Mouse (Mus musculus): ENCODE data around the gene Zfp831.

DNA sequence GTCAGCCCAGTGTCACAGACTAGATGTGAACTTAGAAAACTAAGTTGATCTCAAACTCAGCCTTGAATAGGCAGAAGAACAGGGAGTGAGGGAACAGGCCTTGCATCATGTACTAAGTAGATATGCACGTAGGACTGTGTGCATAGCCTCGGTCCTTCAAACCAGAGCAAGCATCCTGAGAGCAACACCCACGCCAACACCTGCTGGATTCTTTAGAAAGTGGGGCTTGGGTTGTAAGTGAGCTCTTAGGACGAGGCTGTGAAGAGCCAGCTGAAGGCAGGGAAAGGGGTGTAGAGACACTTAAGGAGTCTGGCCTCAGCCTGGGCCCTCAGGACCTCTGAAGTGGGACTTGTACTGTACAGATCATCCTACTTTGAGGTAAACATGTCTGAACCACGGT is 12.0 kb downstream of the Zfp831 start:
- no peak for TF ChIP-seq KAT2A (conservative IDR thresholded peaks at IDR 0.05; ENCODE audit: low read depth, low read length)
- no peak for TF ChIP-seq TAL1 (IDR thresholded peaks at IDR 0.05; ENCODE audit: low read length)
- TF ChIP-seq GATA1 (IDR thresholded peaks at IDR 0.05; ENCODE audit: low read depth, low read length), result no peak
- TF ChIP-seq USF2 (IDR thresholded peaks at IDR 0.05; ENCODE audit: borderline replicate concordance in 1 of 2, insufficient read depth in 1 of 2, low read depth in 1 of 2, low read length in 2 of 2), result no peak
- TF ChIP-seq CTCF (IDR thresholded peaks at IDR 0.05 in 2 of 3, conservative IDR thresholded peaks at IDR 0.05 in 1 of 3; ENCODE audit: control insufficient read depth in 1 of 3, insufficient read depth in 1 of 3, low read depth in 2 of 3, low read length in 3 of 3, poor library complexity in 1 of 3, severe bottlenecking in 1 of 3), result no peak
- no peak for TF ChIP-seq ELF1 (IDR thresholded peaks at IDR 0.05; ENCODE audit: low read depth, low read length)
- TF ChIP-seq POLR2A (IDR thresholded peaks at IDR 0.05; ENCODE audit: control insufficient read depth in 1 of 2, insufficient read depth in 1 of 2, low read depth in 1 of 2, low read length in 2 of 2, poor library complexity in 1 of 2), result no peak
- TF ChIP-seq ZC3H11A (IDR thresholded peaks at IDR 0.05; ENCODE audit: low read depth, low read length), result no peak
- no peak for TF ChIP-seq E2F4 (IDR thresholded peaks at IDR 0.05; ENCODE audit: borderline replicate concordance, low read depth, low read length)
- no peak for TF ChIP-seq EP300 (IDR thresholded peaks at IDR 0.05; ENCODE audit: low read depth in 1 of 2, low read length in 2 of 2)
